Mouse (Mus musculus) adrenal gland, postnatal 25 days (tissue): ENCODE data around the gene Slc5a6. TPM values are rescaled to one million over a fixed set of nuclear protein-coding genes. Genes with fewer than 3 reads are reported as not detected.

Experiments
- DNase-seq: peaks from one replicate; pipeline ENCODE4 v3.0.0; 2021; ENCODE audit warnings: mixed read lengths
- total RNA-seq: library from RNA; stranded (reverse); gene quantifications from 2 replicates; pipeline ENCODE4 v1.2.3, GENCODE M21; 2021

Slc5a6 gene
- total RNA-seq, 1 experiment from 2014 or later, result 32.1 TPM

- DNase-seq, result no peak
These were observed 47.7 kb downstream of the Slc5a6 start for GRCm38 (mm10) chr5:31000993-31001392.

- DNase-seq, result no peak
These were observed 48.6 kb downstream of the Slc5a6 start for GRCm38 (mm10) chr5:31000122-31000521.

- no peak for DNase-seq
These were observed 49.4 kb downstream of the Slc5a6 start for GRCm38 (mm10) chr5:30999324-30999723.

- DNase-seq, result peak; percentile 24
These were observed 50.4 kb downstream of the Slc5a6 start for GRCm38 (mm10) chr5:30998306-30998705.

GRCm38 (mm10) chr5:30994910-30995635 is 53.7 kb downstream of the Slc5a6 start:
- DNase-seq, result no peak

GRCm38 (mm10) chr5:30994074-30994473 is 54.6 kb downstream of the Slc5a6 start:
- DNase-seq, result no peak

- no peak for DNase-seq
These were observed 55.6 kb downstream of the Slc5a6 start for GRCm38 (mm10) chr5:30992980-30993676.

Other genes with a start within 250 kb of the Slc5a6 start
- 51.8 and 62.9 TPM in 2 replicates for gene Mapre3, start 234.3 kb downstream of the Slc5a6 start, total RNA-seq
- gene Tmem214, start 180.9 kb downstream of the Slc5a6 start, total RNA-seq, result 49.2 and 52.8 TPM in 2 replicates
- gene Agbl5, start 160.2 kb downstream of the Slc5a6 start, total RNA-seq, result 12.1 and 17.3 TPM in 2 replicates
- 190 and 207 TPM in 2 replicates for gene Ost4, start 141.1 kb downstream of the Slc5a6 start, total RNA-seq
- gene Emilin1, start 135.5 kb downstream of the Slc5a6 start, total RNA-seq, result 41.3 and 57.2 TPM in 2 replicates
- gene Khk, start 127.5 kb downstream of the Slc5a6 start, total RNA-seq, result 28.5 and 58.5 TPM in 2 replicates
- 1.0 TPM in 1 of 2 replicates, not detected in the other for gene Cgref1, start 103.3 kb downstream of the Slc5a6 start, total RNA-seq
- gene Preb, start 88.6 kb downstream of the Slc5a6 start, total RNA-seq, result 131 TPM in 2 replicates
- gene Tcf23, start 80.3 kb downstream of the Slc5a6 start, total RNA-seq, result 0.70 and 1.3 TPM in 2 replicates
- 136 and 139 TPM in 2 replicates for gene Atraid, start 612 bp downstream of the Slc5a6 start, total RNA-seq
- gene Cad, start 5.9 kb upstream of the Slc5a6 start, total RNA-seq, result 28.3 and 29.1 TPM in 2 replicates
- not detected in 2 replicates for gene Dnajc5g, start 57.4 kb upstream of the Slc5a6 start, total RNA-seq
- gene Slc30a3, start 59.3 kb upstream of the Slc5a6 start, total RNA-seq, result not detected in 2 replicates
- not detected in 2 replicates for gene Trim54, start 67.8 kb upstream of the Slc5a6 start, total RNA-seq
- not detected in 2 replicates for gene Ucn, start 89.9 kb upstream of the Slc5a6 start, total RNA-seq
- gene Mpv17, start 105.3 kb upstream of the Slc5a6 start, total RNA-seq, result 60.3 and 66.6 TPM in 2 replicates
- 3.2 and 3.5 TPM in 2 replicates for gene Gm29609, start 131.0 kb upstream of the Slc5a6 start, total RNA-seq
- gene Gtf3c2, start 131.2 kb upstream of the Slc5a6 start, total RNA-seq, result 67.1 and 82.5 TPM in 2 replicates
- 97.6 and 99.5 TPM in 2 replicates for gene Snx17, start 144.3 kb upstream of the Slc5a6 start, total RNA-seq
- gene Eif2b4, start 144.5 kb upstream of the Slc5a6 start, total RNA-seq, result 45.2 and 52.6 TPM in 2 replicates
- gene Zfp513, start 153.4 kb upstream of the Slc5a6 start, total RNA-seq, result 28.4 and 34.3 TPM in 2 replicates
- 105 and 137 TPM in 2 replicates for gene Ppm1g, start 171.8 kb upstream of the Slc5a6 start, total RNA-seq
- 80.5 and 107 TPM in 2 replicates for gene Nrbp1, start 191.9 kb upstream of the Slc5a6 start, total RNA-seq
- gene Gm9970, start 192.3 kb upstream of the Slc5a6 start, total RNA-seq, result not detected in 2 replicates
- gene Krtcap3, start 202.8 kb upstream of the Slc5a6 start, total RNA-seq, result 5.2 and 5.3 TPM in 2 replicates
- 39.9 and 46.1 TPM in 2 replicates for gene Ift172, start 242.2 kb upstream of the Slc5a6 start, total RNA-seq
- gene Fndc4, start 247.2 kb upstream of the Slc5a6 start, total RNA-seq, result 4.1 and 6.7 TPM in 2 replicates
- 0.55 and 0.95 TPM in 2 replicates for gene Gckr, start 248.5 kb upstream of the Slc5a6 start, total RNA-seq